Comparison of ENCODE assay signal across 8 mouse cellular contexts in the genomic region with DNA sequence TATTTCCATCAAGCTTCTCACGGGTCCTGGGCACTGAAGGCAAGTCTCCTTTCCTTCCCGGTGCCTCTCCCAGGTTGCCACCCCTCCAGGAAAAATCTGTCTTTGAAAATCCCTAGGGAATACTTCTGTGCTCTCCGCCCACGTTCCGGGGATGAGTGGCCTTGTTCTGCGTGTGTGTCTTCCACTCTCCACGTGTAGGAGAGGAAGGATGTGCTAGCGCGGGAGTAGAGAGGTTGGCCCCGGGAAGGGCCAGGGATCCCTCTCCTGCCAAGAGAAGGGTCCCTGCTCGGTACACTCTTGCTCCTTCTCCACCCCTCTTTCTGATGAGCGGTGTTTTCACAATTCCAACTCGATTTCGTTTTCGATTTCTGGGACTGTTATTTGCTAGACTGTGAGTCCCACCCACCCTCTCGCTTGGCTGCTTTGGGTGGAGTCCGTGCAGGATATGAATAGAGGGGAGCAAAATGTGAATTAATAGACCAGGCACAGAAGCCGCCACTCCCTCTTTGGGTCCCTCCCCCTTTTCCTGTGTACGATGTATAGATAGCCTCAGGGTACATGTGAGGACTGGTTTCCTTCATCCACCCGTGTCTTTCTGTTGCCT. TPM values are rescaled to one million over a fixed set of nuclear protein-coding genes. Genes with fewer than 3 reads are reported as not detected.
DNase-seq lines count a peak whose midpoint lies in the region; ATAC-seq and TF ChIP-seq lines count a peak whose summit lies in the region.

No protein-coding gene starts in this region.

- H3K4me1 ChIP-seq in ES-E14 (ENCODE audit: control insufficient read depth in 2 of 2, insufficient read depth in 2 of 2, low read length in 2 of 2, poor library complexity in 1 of 2), result no peaks in the 10 kb centered on the region
- H3K4me1 ChIP-seq in hindbrain, embryonic 14.5 days (replicated peaks; ENCODE audit: control insufficient read depth, insufficient read depth, low read length), result no peaks in the 10 kb centered on the region

- H3K9me3 ChIP-seq in ES-E14 (ENCODE audit: control insufficient read depth, insufficient read depth, low read depth, low read length), result no peaks in the 10 kb centered on the region
- H3K9me3 ChIP-seq in hindbrain, embryonic 14.5 days (ENCODE audit: control insufficient read depth, low read length), result no peaks in the 10 kb centered on the region

- DNase-seq in ES-E14 (ENCODE audit: low read depth, low spot score), result peak; percentile 13
- peak; percentile 55 for DNase-seq in c-Kit-negative CD71-positive TER-119-positive erythroid progenitor cells, embryonic 14.5 days (ENCODE audit: low read depth, low spot score)
- DNase-seq in frontal cortex, postnatal 14 days (ENCODE audit: low spot score in 2 of 2), result peak; percentile 17 to 30
- peak; percentile 42 for DNase-seq in hindbrain, embryonic 14.5 days (ENCODE audit: low spot score)
- peak; percentile 39 to 41 for DNase-seq in left cerebral cortex, adult 2 months (ENCODE audit: extremely low spot score in 1 of 2, low spot score in 2 of 2)
- DNase-seq in right cerebral cortex, postnatal 10 days (ENCODE audit: low spot score in 2 of 2), result peak; percentile 61 to 72
- peak; percentile 43 for DNase-seq in yolk sac, embryonic 10.5 days (ENCODE audit: low spot score)

- peak overlapping the region; percentile 56 for H3K4me2 ChIP-seq in hindbrain, embryonic 14.5 days (replicated peaks)

- WGBS in hindbrain, embryonic 14.5 days, result 0% methylated on average over 20 of the region's 20 CpGs
- WGBS in macrophage (ENCODE audit: missing documents), result 2% methylated on average over 17 of the region's 20 CpGs

- intact Hi-C loops in left cerebral cortex, adult 2 months (cut with DNase I), result loop anchor here (2.0 kb wide), 1 partner anchor 47 kb away; no protein-coding TSS in a partner anchor

- peak overlapping the region; percentile 82 to 84 for H3K4me3 ChIP-seq in ES-E14 (ENCODE audit: insufficient read depth in 1 of 2, low read depth in 1 of 2, low read length in 2 of 2, poor library complexity in 1 of 2, severe bottlenecking in 1 of 2)
- H3K4me3 ChIP-seq in hindbrain, embryonic 14.5 days (replicated peaks; ENCODE audit: low read length), result peak overlapping the region; percentile 47
- peak overlapping the region; percentile 56 for H3K4me3 ChIP-seq in left cerebral cortex, adult 2 months
- peak overlapping the region; percentile 51 for H3K4me3 ChIP-seq in macrophage (ENCODE audit: inconsistent target)

- peaks cover 79% of the 10 kb centered on the region for H3K79me2 ChIP-seq in macrophage (ENCODE audit: inconsistent target)

- no peak for ATAC-seq in hindbrain, embryonic 14.5 days (ENCODE audit: low FRiP score)

- H3K36me3 ChIP-seq in ES-E14 (ENCODE audit: control insufficient read depth, insufficient read depth, low read length, poor library complexity, severe bottlenecking), result no peaks in the 10 kb centered on the region
- H3K36me3 ChIP-seq in hindbrain, embryonic 14.5 days (replicated peaks; ENCODE audit: control insufficient read depth, insufficient read depth), result peaks cover 11% of the 10 kb centered on the region
- peaks cover 9% of the 10 kb centered on the region; the same call in 1 of the 2 replicates for H3K36me3 ChIP-seq in macrophage (ENCODE audit: inconsistent target)

- H3K27ac ChIP-seq in ES-E14 (ENCODE audit: insufficient read depth, low read depth, low read length, poor library complexity, severe bottlenecking) (no peak overlapping the region), macrophage (peak overlapping the region; percentile 48)
- H3K27ac ChIP-seq in hindbrain, embryonic 14.5 days, result no peak overlapping the region
- no peak overlapping the region; the same call in 1 of the 2 replicates for H3K27ac ChIP-seq in left cerebral cortex, adult 2 months

- peak overlapping the region; percentile 72 for H3K9ac ChIP-seq in ES-E14 (ENCODE audit: insufficient read depth, low read depth, low read length, poor library complexity, severe bottlenecking)
- peak overlapping the region; percentile 45 for H3K9ac ChIP-seq in hindbrain, embryonic 14.5 days

- H3K27me3 ChIP-seq in hindbrain, embryonic 14.5 days (ENCODE audit: control insufficient read depth, insufficient read depth, low read length), result no peaks in the 10 kb centered on the region

- TF ChIP-seq CTCF in left cerebral cortex, adult 2 months (IDR thresholded peaks at IDR 0.05), result no peak

- in situ Hi-C loops in ES-E14 (cut with MboI; ENCODE audit: low sequenced_read_pairs in 2 of 2, unreplicated experiment in 2 of 2), result no loop called here

TF ChIP-seq in ES-E14, 5 proteins besides CTCF, POLR2A, EP300 and RAD21:
- no peak for TF ChIP-seq MAFK (IDR thresholded peaks at IDR 0.05; ENCODE audit: insufficient read depth, low read depth, low read length)
- no peak for TF ChIP-seq ZC3H11A (IDR thresholded peaks at IDR 0.05; ENCODE audit: borderline replicate concordance, low read depth, low read length)
- TF ChIP-seq HCFC1 (IDR thresholded peaks at IDR 0.05; ENCODE audit: borderline replicate concordance, insufficient read depth, low read length), result no peak
- no peak for TF ChIP-seq CHD2 (IDR thresholded peaks at IDR 0.05; ENCODE audit: low read depth, low read length)
- no peak for TF ChIP-seq ZNF384 (IDR thresholded peaks at IDR 0.05; ENCODE audit: low read depth, low read length)

RNA-seq across cellular contexts. Expression of gene Brox, which starts 0.9 kb away (rescaled TPM):
- 25.5 and 34.1 TPM in 2 replicates for total RNA-seq in ES-E14 (2012; rRNA removed)
- polyA plus RNA-seq in hindbrain, embryonic 14.5 days (2014; fragmentation: Nextera tagmentation; extraction: Ambion mirVana), result 115 and 125 TPM in 2 replicates
- total RNA-seq in left cerebral cortex, adult 2 months (2021), result 10 to 100 TPM; 52.0 to 55.4 TPM
- total RNA-seq in macrophage (2018; cell fraction: chromatin; rRNA removed), result 100 to 1,000 TPM in 24 of 26 experiments, 10 to 100 TPM in 2; 74.1 to 249 (median 172) TPM
- 100 to 1,000 TPM in 11 of 26 experiments, 10 to 100 TPM in 15; 86.1 to 111 (median 98.9) TPM for total RNA-seq in macrophage (2018; cell fraction: cytosol; rRNA removed)
- 100 to 1,000 TPM in 20 of 26 experiments, 10 to 100 TPM in 6; 82.1 to 233 (median 130) TPM for total RNA-seq in macrophage (2018; cell fraction: nucleus; rRNA removed)
- 76.6 to 106 TPM (median 92.2 TPM) in 3 replicates for polyA plus RNA-seq in macrophage (2018)

RNA-seq across cellular contexts. Expression of gene Aida, which starts 1.6 kb away (rescaled TPM):
- total RNA-seq in ES-E14 (2012; rRNA removed), result 22.0 and 28.5 TPM in 2 replicates
- polyA plus RNA-seq in hindbrain, embryonic 14.5 days (2014; fragmentation: Nextera tagmentation; extraction: Ambion mirVana), result 36.2 and 38.7 TPM in 2 replicates
- total RNA-seq in left cerebral cortex, adult 2 months (2021), result 10 to 100 TPM; 51.6 to 56.5 TPM
- 100 to 1,000 TPM in 11 of 26 experiments, 10 to 100 TPM in 15; 24.7 to 267 (median 85.0) TPM for total RNA-seq in macrophage (2018; cell fraction: chromatin; rRNA removed)
- total RNA-seq in macrophage (2018; cell fraction: cytosol; rRNA removed), result 100 to 1,000 TPM in 14 of 26 experiments, 10 to 100 TPM in 12; 57.4 to 186 (median 118) TPM
- total RNA-seq in macrophage (2018; cell fraction: nucleus; rRNA removed), result 100 to 1,000 TPM in 15 of 26 experiments, 10 to 100 TPM in 11; 32.3 to 246 (median 119) TPM
- polyA plus RNA-seq in macrophage (2018), result 74.0 to 110 TPM (median 88.7 TPM) in 3 replicates

Comparison
In these comparisons a context has a peak if more than half of its experiments do, and no peak if none do; other contexts are left out.
1. DNase-seq: peak in every context shown above with its lines; median percentile 66 in right cerebral cortex, postnatal 10 days; 55 in c-Kit-negative CD71-positive TER-119-positive erythroid progenitor cells, embryonic 14.5 days; 43 in yolk sac, embryonic 10.5 days; 42 in hindbrain, embryonic 14.5 days; 40 in left cerebral cortex, adult 2 months; 24 in frontal cortex, postnatal 14 days; 13 in ES-E14.